Mouse (Mus musculus): ENCODE measurements around the gene Dgcr8. TPM values are rescaled to one million over a fixed set of nuclear protein-coding genes. Genes with fewer than 3 reads are reported as not detected.
A peak's percentile ranks its signal among the peaks of the same experiment; 100 is the strongest.
"Not testable (repeated sequence)": the region's sequence is repeated elsewhere in the genome, so short reads cannot be mapped to it uniquely, and the experiment has no call there.

The Dgcr8 gene
- polyA plus RNA-seq, 1 experiment, result 11.9 TPM

DNA sequence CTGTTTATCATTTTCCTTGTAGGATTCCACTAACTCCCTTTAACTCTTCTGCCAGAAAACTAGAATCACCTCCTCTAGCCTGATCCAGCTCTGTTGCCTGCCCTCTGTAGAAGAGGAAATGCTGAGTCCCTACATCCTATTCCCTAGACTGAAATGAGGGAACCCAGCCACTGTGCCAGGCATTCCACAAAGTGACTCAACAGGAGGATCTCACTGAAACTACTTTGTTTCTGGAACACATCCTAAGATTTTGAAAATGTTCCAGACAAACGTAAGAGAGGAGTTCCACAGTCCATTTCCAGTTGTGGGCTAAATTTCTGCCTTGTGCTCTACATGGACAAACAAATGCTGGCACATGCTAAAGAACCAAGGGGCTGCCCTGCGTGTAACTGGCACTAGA lies 34.4 kb upstream of the Dgcr8 start:
- TF ChIP-seq POLR2A (IDR thresholded peaks at IDR 0.05; ENCODE audit: insufficient read length, low read depth) (no peak), TCF12 (IDR thresholded peaks at IDR 0.05; ENCODE audit: insufficient read depth, poor library complexity, severe bottlenecking) (no peak), SRF (IDR thresholded peaks at IDR 0.05; ENCODE audit: control insufficient read depth, insufficient read length, low read depth) (no peak), REST (IDR thresholded peaks at IDR 0.05; ENCODE audit: insufficient read depth, insufficient read length) (no peak)
- H3K27me3 ChIP-seq (ENCODE audit: control insufficient read depth, insufficient read depth, insufficient read length), result no peaks in the 10 kb centered on the region
- no peak overlapping the region for H3ac ChIP-seq (ENCODE audit: control insufficient read depth, insufficient read length)

DNA sequence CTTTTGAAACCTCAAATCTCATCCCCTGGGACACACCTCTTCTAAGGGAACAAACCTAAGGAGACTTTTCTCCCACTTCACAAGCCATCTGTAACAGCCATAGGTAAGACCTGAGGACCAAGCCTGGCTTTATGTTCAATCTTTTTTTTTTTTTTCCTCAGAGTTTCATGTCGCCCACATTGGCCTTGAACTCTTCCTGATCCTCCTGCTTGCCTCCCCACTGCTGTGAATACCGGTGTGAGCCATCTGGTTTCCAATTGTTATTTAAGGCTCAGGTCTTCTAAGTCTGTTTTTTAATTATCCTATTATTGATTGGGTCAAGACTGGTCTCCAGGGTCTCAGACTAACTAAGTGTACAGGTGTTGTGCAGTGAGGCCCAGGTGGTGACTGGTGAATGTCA lies 32.4 kb upstream of the Dgcr8 start:
- no peaks in the 10 kb centered on the region for H3K79me2 ChIP-seq (ENCODE audit: control insufficient read depth, insufficient read depth)
- peaks cover 4% of the 10 kb centered on the region for H3K36me3 ChIP-seq (ENCODE audit: control insufficient read depth, insufficient read depth)
- H3K4me2 ChIP-seq (ENCODE audit: low read depth), result no peak overlapping the region
- no peak for TF ChIP-seq MYOD1 (IDR thresholded peaks at IDR 0.05; ENCODE audit: control insufficient read depth in 1 of 3, insufficient read length in 2 of 3, low read depth in 2 of 3)
- TF ChIP-seq TCF12 (IDR thresholded peaks at IDR 0.05; ENCODE audit: insufficient read depth, poor library complexity, severe bottlenecking), result no peak
- TF ChIP-seq CEBPB (IDR thresholded peaks at IDR 0.05; ENCODE audit: insufficient read depth, poor library complexity, severe bottlenecking), result no peak
- no peak for TF ChIP-seq E2F4 (IDR thresholded peaks at IDR 0.05; ENCODE audit: insufficient read depth)
- no peak for TF ChIP-seq REST (IDR thresholded peaks at IDR 0.05; ENCODE audit: insufficient read depth, insufficient read length)
- no peak for TF ChIP-seq USF1 (IDR thresholded peaks at IDR 0.05; ENCODE audit: low read depth)
- no peak overlapping the region for H3K4me3 ChIP-seq
- H3ac ChIP-seq (ENCODE audit: control insufficient read depth, insufficient read length), result no peak overlapping the region
- H3K27me3 ChIP-seq (ENCODE audit: control insufficient read depth, insufficient read depth, insufficient read length), result no peaks in the 10 kb centered on the region

More for the DNA sequence above, 34.4 kb upstream of the Dgcr8 start:
- H3K4me2 ChIP-seq (ENCODE audit: low read depth), result no peak overlapping the region
- no peaks in the 10 kb centered on the region for H3K79me2 ChIP-seq (ENCODE audit: control insufficient read depth, insufficient read depth)
- peaks cover 4% of the 10 kb centered on the region for H3K36me3 ChIP-seq (ENCODE audit: control insufficient read depth, insufficient read depth)
- no peak overlapping the region for H3K4me3 ChIP-seq

GRCm38 (mm10) chr16:18318992-18319391 lies 29.9 kb upstream of the Dgcr8 start:
- H3K36me3 ChIP-seq (ENCODE audit: control insufficient read depth, insufficient read depth), result peaks cover 4% of the 10 kb centered on the region
- no peak overlapping the region for H3K4me2 ChIP-seq (ENCODE audit: low read depth)
- TF ChIP-seq MYOD1 (IDR thresholded peaks at IDR 0.05; ENCODE audit: control insufficient read depth in 1 of 3, insufficient read length in 2 of 3, low read depth in 2 of 3) (no peak), POLR2AphosphoS2 (IDR thresholded peaks at IDR 0.05; ENCODE audit: insufficient read length, low read depth) (no peak), TCF12 (IDR thresholded peaks at IDR 0.05; ENCODE audit: insufficient read depth, poor library complexity, severe bottlenecking) (no peak), TCF3 (IDR thresholded peaks at IDR 0.05; ENCODE audit: insufficient read length, low read depth) (no peak), SRF (IDR thresholded peaks at IDR 0.05; ENCODE audit: control insufficient read depth, insufficient read length, low read depth) (no peak), POLR2A (IDR thresholded peaks at IDR 0.05; ENCODE audit: insufficient read length, low read depth) (no peak), E2F4 (IDR thresholded peaks at IDR 0.05; ENCODE audit: insufficient read depth) (no peak), CEBPB (IDR thresholded peaks at IDR 0.05; ENCODE audit: insufficient read depth, poor library complexity, severe bottlenecking) (no peak), USF1 (IDR thresholded peaks at IDR 0.05; ENCODE audit: low read depth) (no peak), REST (IDR thresholded peaks at IDR 0.05; ENCODE audit: insufficient read depth, insufficient read length) (no peak), MAX (IDR thresholded peaks at IDR 0.05; ENCODE audit: low read depth) (no peak), MYOG (IDR thresholded peaks at IDR 0.05; ENCODE audit: control insufficient read depth in 1 of 3, insufficient read depth in 1 of 3, insufficient read length in 2 of 3, low read depth in 2 of 3) (no peak)

DNA sequence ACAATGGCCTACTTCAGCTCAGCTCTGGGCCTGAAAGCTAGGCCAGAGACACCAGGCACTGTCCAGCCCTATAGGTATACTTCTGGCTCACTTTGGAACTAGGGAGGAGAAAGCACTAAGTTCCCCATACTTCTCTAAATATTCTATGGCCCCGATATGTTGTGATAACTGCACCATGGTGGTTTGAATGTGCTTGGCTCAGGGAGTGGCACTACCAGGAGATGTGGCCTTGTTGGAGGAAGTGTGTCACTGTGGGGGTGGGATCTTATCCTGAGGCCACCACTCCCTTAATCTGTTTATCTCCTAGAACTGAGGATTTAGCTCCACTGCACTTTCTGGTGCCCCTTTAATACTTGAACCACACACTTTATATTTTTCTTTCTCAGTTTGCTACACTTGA lies 19.1 kb upstream of the Dgcr8 start:
- no peaks in the 10 kb centered on the region for H3K36me3 ChIP-seq (ENCODE audit: control insufficient read depth, insufficient read depth)
- no peak overlapping the region for H3K4me3 ChIP-seq

More at GRCm38 (mm10) chr16:18318992-18319391, 29.9 kb upstream of the Dgcr8 start:
- H3K27me3 ChIP-seq (ENCODE audit: control insufficient read depth, insufficient read depth, insufficient read length), result no peaks in the 10 kb centered on the region
- H3K4me3 ChIP-seq, result no peak overlapping the region
- no peak overlapping the region for H3ac ChIP-seq (ENCODE audit: control insufficient read depth, insufficient read length)
- H3K79me2 ChIP-seq (ENCODE audit: control insufficient read depth, insufficient read depth), result no peaks in the 10 kb centered on the region

DNA sequence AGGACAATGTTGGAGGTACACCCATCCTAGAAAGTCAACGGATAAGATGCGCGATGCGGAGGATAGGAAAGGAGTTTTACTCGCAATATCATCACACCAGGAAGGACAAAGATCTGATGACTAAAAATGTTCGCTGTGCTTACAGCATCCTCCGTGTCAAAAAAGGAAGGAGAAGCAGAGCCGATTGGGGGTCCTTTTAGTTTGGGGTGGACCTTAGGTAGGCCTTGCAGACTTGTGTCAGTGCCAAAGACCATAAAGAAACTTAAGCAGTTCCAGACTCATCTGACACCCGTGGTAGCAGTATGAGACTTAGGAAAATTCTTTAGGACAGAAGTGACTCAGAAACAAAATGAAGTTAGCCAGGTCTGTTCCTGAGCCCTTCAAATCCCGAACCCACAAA lies 568 bp upstream of the Dgcr8 start:
- H3K4me2 ChIP-seq (ENCODE audit: low read depth), result peak overlapping the region; percentile 56
- H3K36me3 ChIP-seq (ENCODE audit: control insufficient read depth, insufficient read depth), result not testable (repeated sequence)

More for the DNA sequence above, 19.1 kb upstream of the Dgcr8 start:
- Histone ChIP-seq H3K79me2 (ENCODE audit: control insufficient read depth, insufficient read depth) (no peaks in the 10 kb centered on the region), H3ac (ENCODE audit: control insufficient read depth, insufficient read length) (no peak overlapping the region), H3K4me2 (ENCODE audit: low read depth) (no peak overlapping the region), H3K27me3 (ENCODE audit: control insufficient read depth, insufficient read depth, insufficient read length) (no peaks in the 10 kb centered on the region)
- TF ChIP-seq MYOG (IDR thresholded peaks at IDR 0.05; ENCODE audit: control insufficient read depth in 1 of 3, insufficient read depth in 1 of 3, insufficient read length in 2 of 3, low read depth in 2 of 3) (no peak), MAX (IDR thresholded peaks at IDR 0.05; ENCODE audit: low read depth) (no peak), POLR2A (IDR thresholded peaks at IDR 0.05; ENCODE audit: insufficient read length, low read depth) (no peak), MYOD1 (IDR thresholded peaks at IDR 0.05; ENCODE audit: control insufficient read depth in 1 of 3, insufficient read length in 2 of 3, low read depth in 2 of 3) (no peak), TCF3 (IDR thresholded peaks at IDR 0.05; ENCODE audit: insufficient read length, low read depth) (no peak), TCF12 (IDR thresholded peaks at IDR 0.05; ENCODE audit: insufficient read depth, poor library complexity, severe bottlenecking) (no peak), CEBPB (IDR thresholded peaks at IDR 0.05; ENCODE audit: insufficient read depth, poor library complexity, severe bottlenecking) (no peak), USF1 (IDR thresholded peaks at IDR 0.05; ENCODE audit: low read depth) (no peak), E2F4 (IDR thresholded peaks at IDR 0.05; ENCODE audit: insufficient read depth) (no peak), REST (IDR thresholded peaks at IDR 0.05; ENCODE audit: insufficient read depth, insufficient read length) (no peak), SRF (IDR thresholded peaks at IDR 0.05; ENCODE audit: control insufficient read depth, insufficient read length, low read depth) (no peak), POLR2AphosphoS2 (IDR thresholded peaks at IDR 0.05; ENCODE audit: insufficient read length, low read depth) (no peak)

More for the DNA sequence above, 568 bp upstream of the Dgcr8 start:
- peak overlapping the region; percentile 59 for H3ac ChIP-seq (ENCODE audit: control insufficient read depth, insufficient read length)
- H3K27me3 ChIP-seq (ENCODE audit: control insufficient read depth, insufficient read depth, insufficient read length), result not testable (repeated sequence)
- H3K79me2 ChIP-seq (ENCODE audit: control insufficient read depth, insufficient read depth), result peaks cover 41% of the 10 kb centered on the region
- H3K4me3 ChIP-seq, result peak overlapping the region; percentile 53
